Mouse (Mus musculus) cerebellum, adult 2 months (tissue): ENCODE results near the gene Pgpep1. TPM values are rescaled to one million over a fixed set of nuclear protein-coding genes. Genes with fewer than 3 reads are reported as not detected.

Source experiments
- DNase-seq, 2 experiments: peaks; one replicate each; pipeline ENCODE4 v3.0.0; 2021
- H3K27ac ChIP-seq: fragments of 200-500 bp; 2 replicates; pipeline ENCODE4 v1.5.1; 2012; ENCODE audit warnings: low read length, control low read depth, inconsistent platforms; ENCODE audit not compliant: insufficient read depth
- H3K27me3 ChIP-seq: fragments of 200-500 bp; 2 replicates; pipeline ENCODE4 v1.6.1; 2012; ENCODE audit warnings: inconsistent platforms, mild to moderate bottlenecking, low read length, moderate library complexity; ENCODE audit not compliant: control insufficient read depth, insufficient read depth
- H3K4me1 ChIP-seq: fragments of 200-500 bp; 2 replicates; pipeline ENCODE4 v1.6.1; 2011; ENCODE audit warnings: low read length; ENCODE audit not compliant: control insufficient read depth, insufficient read depth
- H3K4me3 ChIP-seq: fragments of 200-500 bp; replicated peaks from 2 replicates; pipeline ENCODE3; 2011; ENCODE audit warnings: mild to moderate bottlenecking, low read depth, low read length, control low read depth; ENCODE audit not compliant: insufficient read depth
- CTCF ChIP-seq: fragments of 200-500 bp; IDR thresholded peaks from 2 replicates; pipeline ENCODE4 v1.5.1; 2011; ENCODE audit warnings: low read depth, mild to moderate bottlenecking, control low read depth, low read length, moderate library complexity, borderline replicate concordance; ENCODE audit not compliant: insufficient read depth
- POLR2A ChIP-seq: fragments of 200-500 bp; IDR thresholded peaks from 2 replicates; pipeline ENCODE4 v1.6.1; 2011; ENCODE audit warnings: low read length, control low read depth, borderline replicate concordance; ENCODE audit not compliant: insufficient read depth
- WGBS: fragments of 180-500 bp; shearing (Covaris S2); methylation state at CpG from one replicate; pipeline ENCODE4 v1.1.7; 2018; 5-methylcytosine and 5-hydroxymethylcytosine counted together
- polyA plus RNA-seq: library from polyadenylated mRNA; depleted of rRNA; stranded (reverse); fragments of >200 nt; gene quantifications from 2 replicates; pipeline ENCODE4 v1.2.3, GENCODE M21; 2012

Pgpep1 gene
- polyA plus RNA-seq, 1 experiment, result 32.5 TPM

GRCm38 (mm10) chr8:70646775-70647174 is 13.4 kb downstream of the Pgpep1 start:
- no peak overlapping the region for H3K27ac ChIP-seq
- H3K4me1 ChIP-seq, result peaks cover 7% of the 10 kb centered on the region; the same call in 1 of the 2 replicates
- TF ChIP-seq POLR2A, result no peak
- no peak for TF ChIP-seq CTCF
- no peaks in the 10 kb centered on the region for H3K27me3 ChIP-seq
- DNase-seq, result no peak
- no peak overlapping the region for H3K4me3 ChIP-seq

- Histone ChIP-seq H3K27me3 (no peaks in the 10 kb centered on the region), H3K4me1 (peaks cover 7% of the 10 kb centered on the region; the same call in 1 of the 2 replicates), H3K4me3 (no peak overlapping the region), H3K27ac (no peak overlapping the region)
- TF ChIP-seq CTCF (no peak), POLR2A (no peak)
- WGBS, result 73% methylated on average over 6 of the region's 6 CpGs
- no peak for DNase-seq
Observed at GRCm38 (mm10) chr8:70646369-70646768, 13.8 kb downstream of the Pgpep1 start.

- no peak for TF ChIP-seq POLR2A
- TF ChIP-seq CTCF, result no peak
- Histone ChIP-seq H3K27ac (no peak overlapping the region), H3K27me3 (no peaks in the 10 kb centered on the region), H3K4me3 (no peak overlapping the region), H3K4me1 (peaks cover 7% of the 10 kb centered on the region; the same call in 1 of the 2 replicates)
- 61% methylated on average over 17 of the region's 17 CpGs for WGBS
- DNase-seq, result no peak
Observed at GRCm38 (mm10) chr8:70645501-70646224, 14.5 kb downstream of the Pgpep1 start.

GRCm38 (mm10) chr8:70644065-70644464 is 16.1 kb downstream of the Pgpep1 start:
- DNase-seq, result no peak
- 80% methylated on average over 2 of the region's 2 CpGs for WGBS
- Histone ChIP-seq H3K4me1 (peaks cover 1% of the 10 kb centered on the region; the same call in 1 of the 2 replicates), H3K27ac (no peak overlapping the region), H3K4me3 (no peak overlapping the region), H3K27me3 (no peaks in the 10 kb centered on the region)
- TF ChIP-seq POLR2A (no peak), CTCF (0 out of 2 replicates have a peak, but pooled peaks have one; percentile 11)

- Histone ChIP-seq H3K27me3 (no peaks in the 10 kb centered on the region), H3K27ac (no peak overlapping the region), H3K4me1 (no peaks in the 10 kb centered on the region), H3K4me3 (no peak overlapping the region)
- WGBS, result 67% methylated on average over 3 of the region's 3 CpGs
- TF ChIP-seq CTCF, result no peak
- no peak for TF ChIP-seq POLR2A
- no peak for DNase-seq
Observed at GRCm38 (mm10) chr8:70643019-70643418, 17.2 kb downstream of the Pgpep1 start.

GRCm38 (mm10) chr8:70638752-70639151 is 21.4 kb downstream of the Pgpep1 start:
- H3K4me1 ChIP-seq, result no peaks in the 10 kb centered on the region
- no peak overlapping the region for H3K27ac ChIP-seq
- no peak overlapping the region for H3K4me3 ChIP-seq
- no peaks in the 10 kb centered on the region for H3K27me3 ChIP-seq
- 75% methylated on average over 9 of the region's 9 CpGs for WGBS
- no peak for DNase-seq
- TF ChIP-seq POLR2A (no peak), CTCF (no peak)

- DNase-seq, result no peak
- Histone ChIP-seq H3K27me3 (no peaks in the 10 kb centered on the region), H3K27ac (no peak overlapping the region), H3K4me1 (no peaks in the 10 kb centered on the region), H3K4me3 (no peak overlapping the region)
- WGBS, result 58% methylated on average over 8 of the region's 8 CpGs
- TF ChIP-seq POLR2A (no peak), CTCF (no peak)
Observed at GRCm38 (mm10) chr8:70636838-70637237, 23.4 kb downstream of the Pgpep1 start.

- H3K4me1 ChIP-seq, result no peaks in the 10 kb centered on the region
- H3K27ac ChIP-seq, result no peak overlapping the region
- no peaks in the 10 kb centered on the region for H3K27me3 ChIP-seq
- no peak for DNase-seq
- WGBS, result 73% methylated on average over 6 of the region's 6 CpGs
- no peak overlapping the region for H3K4me3 ChIP-seq
- TF ChIP-seq CTCF, result no peak
- no peak for TF ChIP-seq POLR2A
Observed at GRCm38 (mm10) chr8:70635527-70635926, 24.7 kb downstream of the Pgpep1 start.
